ENCODE assay signal across 8 mouse cellular contexts in genomic region chr1:165771491-165771897, GRCm38 (mm10). TPM values are rescaled to one million over a fixed set of nuclear protein-coding genes. Genes with fewer than 3 reads are reported as not detected.
DNase-seq lines count a peak whose midpoint lies in the region; ATAC-seq and TF ChIP-seq lines count a peak whose summit lies in the region.

No protein-coding gene starts in this region.

- TF ChIP-seq CTCF in Patski (IDR thresholded peaks at IDR 0.05), result peak; percentile 91

- no peaks in the 10 kb centered on the region for H3K27me3 ChIP-seq in Patski
- peaks cover 6% of the 10 kb centered on the region; the same call in 1 of the 2 replicates for H3K27me3 ChIP-seq in hindbrain, embryonic 12.5 days

- peaks cover 41% of the 10 kb centered on the region for H3K79me2 ChIP-seq in macrophage (ENCODE audit: inconsistent target)

- CTCF ChIA-PET in Patski (lab: Charles Lee), result interaction anchor here (0.9 to 1.8 kb wide), 5 partner anchors 9 to 382 kb away, joined by 3 to 7 read pairs (median 4); no protein-coding TSS in a partner anchor

- H3K9ac ChIP-seq in hindbrain, embryonic 12.5 days, result no peak overlapping the region

- H3K36me3 ChIP-seq in hindbrain, embryonic 12.5 days, result no peaks in the 10 kb centered on the region
- H3K36me3 ChIP-seq in macrophage (ENCODE audit: inconsistent target), result peaks cover 39% of the 10 kb centered on the region

- POLR2A ChIA-PET in Patski (lab: Charles Lee), result no interaction called here

- 2% methylated on average over 12 of the region's 12 CpGs for WGBS in hindbrain, embryonic 12.5 days
- WGBS in macrophage (ENCODE audit: missing documents), result 3% methylated on average over 12 of the region's 12 CpGs

- peaks cover 4% of the 10 kb centered on the region; the same call in 1 of the 2 replicates for H3K9me3 ChIP-seq in hindbrain, embryonic 12.5 days (replicated peaks)

- 0 out of 2 replicates have a peak, but pooled peaks cover 11% of the 10 kb centered on the region for H3K4me1 ChIP-seq in hindbrain, embryonic 12.5 days

- H3K4me2 ChIP-seq in hindbrain, embryonic 12.5 days (replicated peaks), result peak overlapping the region; percentile 29

- H3K27ac ChIP-seq in hindbrain, embryonic 12.5 days, result no peak overlapping the region
- H3K27ac ChIP-seq in macrophage, result peak overlapping the region; percentile 94

- in situ Hi-C loops in Patski (cut with MboI; ENCODE audit: low pct_unique_long_range_greater_than_20kb), result loop anchor here (10.0 kb wide), 1 partner anchor 233 kb away; the partner anchor contains the start of gene Pou2f1

- no peak for ATAC-seq in Patski
- ATAC-seq in hindbrain, embryonic 12.5 days (ENCODE audit: low FRiP score), result peak; percentile 69; the same call in 1 of the 2 replicates

- H3K4me3 ChIP-seq in hindbrain, embryonic 12.5 days, result no peak overlapping the region
- H3K4me3 ChIP-seq in macrophage (ENCODE audit: inconsistent target), result no peak overlapping the region

- no peak for DNase-seq in Patski (ENCODE audit: low read depth, low spot score)
- DNase-seq in cerebellum, adult 9-11 months, result peak; percentile 59
- DNase-seq in frontal cortex, postnatal 14 days (ENCODE audit: low spot score in 2 of 2), result peak; percentile 37 to 60
- peak; percentile 56 to 60 for DNase-seq in layer of hippocampus, postnatal 36 days
- DNase-seq in retina, postnatal 7 days (ENCODE audit: low read depth, low spot score), result peak; percentile 61
- DNase-seq in urinary bladder, adult 2 months (ENCODE audit: low spot score), result peak; percentile 61

RNA-seq across cellular contexts. Expression of gene Creg1, which starts 7.9 kb away (rescaled TPM):
- polyA plus RNA-seq in Patski (2021) (26.5 TPM), macrophage (2018) (629 to 1,120 TPM (median 845 TPM) in 3 replicates)
- polyA plus RNA-seq in hindbrain, embryonic 12.5 days (2016; fragmentation: Nextera tagmentation; extraction: Ambion mirVana), result 35.8 and 38.9 TPM in 2 replicates
- total RNA-seq in layer of hippocampus, postnatal 36 days (2021), result 10 to 100 TPM; 21.3 to 35.2 TPM
- 100 to 1,000 TPM in 3 of 26 experiments, 10 to 100 TPM in 23; 17.4 to 124 (median 36.1) TPM for total RNA-seq in macrophage (2018; cell fraction: chromatin; rRNA removed)
- 100 to 1,000 TPM; 262 to 745 (median 448) TPM for total RNA-seq in macrophage (2018; cell fraction: cytosol; rRNA removed)
- 100 to 1,000 TPM in 25 of 26 experiments, 10 to 100 TPM in 1; 72.5 to 401 (median 197) TPM for total RNA-seq in macrophage (2018; cell fraction: nucleus; rRNA removed)
- polyA plus RNA-seq in urinary bladder, adult 2 months (2012; rRNA removed), result 63.9 and 64.3 TPM in 2 replicates

RNA-seq across cellular contexts. Expression of gene Cd247, which starts 17.0 kb away (rescaled TPM):
- polyA plus RNA-seq in Patski (2021), result 1.6 TPM
- 1.3 and 1.5 TPM in 2 replicates for polyA plus RNA-seq in hindbrain, embryonic 12.5 days (2016; fragmentation: Nextera tagmentation; extraction: Ambion mirVana)
- not detected for total RNA-seq in layer of hippocampus, postnatal 36 days (2021)
- 1 to 10 TPM in 5 of 26 experiments, under 1 TPM in 9, not detected in 12; 0.41 to 2.5 (median 0.95) TPM for total RNA-seq in macrophage (2018; cell fraction: chromatin; rRNA removed)
- total RNA-seq in macrophage (2018; cell fraction: cytosol; rRNA removed), result under 1 TPM in 13 of 26 experiments, not detected in 13; 0.08 to 0.76 (median 0.19) TPM
- 1 to 10 TPM in 2 of 26 experiments, under 1 TPM in 11, not detected in 13; 0.28 to 1.6 (median 0.60) TPM for total RNA-seq in macrophage (2018; cell fraction: nucleus; rRNA removed)
- 0.13 TPM in 1 of 3 replicates, not detected in the others for polyA plus RNA-seq in macrophage (2018)
- polyA plus RNA-seq in urinary bladder, adult 2 months (2012; rRNA removed), result 1.5 and 1.7 TPM in 2 replicates
